Mouse (Mus musculus) CH12.LX (cell line): ENCODE measurements at regions not wholly inside any gene's neighbourhood (a gene's known extent, or its start where the extent isn't known, plus 50 kb on each side); places are given as distances from the start of the nearest gene placed in this dataset.

Experiments used
- CTCF ChIP-seq, 2 experiments: IDR thresholded peaks in 1 of 2; conservative IDR thresholded peaks in 1 of 2; 2 replicates each; pipeline ENCODE4 v1.5.1; 2011 to 2012; ENCODE audit warnings: low read depth in 2 of 2, low read length in 2 of 2, improper control_type of control experiment in 1 of 2, inconsistent platforms in 1 of 2, mild to moderate bottlenecking in 1 of 2, moderate library complexity in 1 of 2
- IRF4 ChIP-seq: IDR thresholded peaks from 2 replicates; pipeline ENCODE4 v1.6.1; 2014; ENCODE audit warnings: low read depth, mild to moderate bottlenecking, inconsistent platforms, low read length, improper control_type of control experiment
- KAT2A ChIP-seq: IDR thresholded peaks from 2 replicates; pipeline ENCODE4 v1.6.1; 2012; ENCODE audit warnings: low read length, improper control_type of control experiment, inconsistent platforms; ENCODE audit not compliant: insufficient replicate concordance
- POLR2A ChIP-seq: IDR thresholded peaks from 2 replicates; pipeline ENCODE4 v1.6.1; 2011; ENCODE audit warnings: low read depth, mild to moderate bottlenecking, improper control_type of control experiment, low read length
- TCF12 ChIP-seq: IDR thresholded peaks from 2 replicates; pipeline ENCODE4 v1.6.1; 2014; ENCODE audit warnings: low read depth, mild to moderate bottlenecking, inconsistent platforms, low read length, improper control_type of control experiment
- ZKSCAN1 ChIP-seq: IDR thresholded peaks from 2 replicates; pipeline ENCODE4 v1.6.1; 2012; ENCODE audit warnings: low read depth, inconsistent platforms, low read length, improper control_type of control experiment, borderline replicate concordance

DNA sequence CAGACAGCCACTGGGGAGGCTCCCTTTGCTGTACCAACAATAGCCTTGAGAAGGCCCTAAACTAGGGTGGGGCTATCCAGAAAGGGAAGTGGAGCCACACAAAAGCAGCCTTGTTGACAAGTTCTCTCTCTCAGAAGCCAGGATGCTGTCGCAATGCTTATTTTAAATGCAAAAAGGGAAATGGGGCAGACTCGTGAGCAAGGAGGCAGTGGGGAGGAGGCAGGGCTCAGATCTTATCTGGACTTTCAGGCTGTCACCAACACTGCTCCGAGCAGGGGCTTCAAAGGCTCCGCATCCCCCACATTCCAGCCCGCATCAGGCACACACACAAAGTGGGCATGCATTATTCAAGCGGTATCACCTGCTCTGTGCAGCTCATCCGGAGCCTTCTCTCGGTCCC is 648.3 kb downstream of the Vrk1 start:
- TF ChIP-seq KAT2A (no peak), TCF12 (no peak), CTCF (conservative IDR thresholded peaks at IDR 0.05 in 1 of 2, IDR thresholded peaks at IDR 0.05 in 1 of 2; ENCODE audit: low read depth in 2 of 2, low read length in 2 of 2) (no peak), ZKSCAN1 (no peak), POLR2A (no peak), IRF4 (no peak)
